Mouse (Mus musculus) spleen, postnatal 36 days (tissue): Measurements from ENCODE around the gene Jag1.

Experiments used
- DNase-seq, 2 experiments: peaks; one replicate each; pipeline ENCODE4 v3.0.0; 2022; ENCODE audit warnings: low spot score in 2 of 2, mixed read lengths in 1 of 2

Gene Jag1

GRCm38 (mm10) chr2:137101074-137101473, 15.4 kb downstream of the Jag1 start:
- no peak for DNase-seq

- no peak for DNase-seq
These were observed 17.2 kb downstream of the Jag1 start for GRCm38 (mm10) chr2:137099211-137099734.

GRCm38 (mm10) chr2:137098269-137099035, 18.0 kb downstream of the Jag1 start:
- DNase-seq: no peak

GRCm38 (mm10) chr2:137096981-137097460, 19.4 kb downstream of the Jag1 start:
- no peak for DNase-seq

GRCm38 (mm10) chr2:137094301-137094700, 22.1 kb downstream of the Jag1 start:
- DNase-seq: no peak

GRCm38 (mm10) chr2:137093298-137093630, 23.2 kb downstream of the Jag1 start:
- no peak for DNase-seq

GRCm38 (mm10) chr2:137092523-137093297, 23.7 kb downstream of the Jag1 start:
- DNase-seq: no peak

- no peak for DNase-seq
These were observed 24.5 kb downstream of the Jag1 start for GRCm38 (mm10) chr2:137091766-137092522.

- no peak for DNase-seq
These were observed 28.7 kb downstream of the Jag1 start for GRCm38 (mm10) chr2:137087705-137088104.

GRCm38 (mm10) chr2:137086621-137087395, 29.6 kb downstream of the Jag1 start:
- DNase-seq: no peak

- DNase-seq: no peak
These were observed 31.2 kb downstream of the Jag1 start for GRCm38 (mm10) chr2:137085257-137085656.

GRCm38 (mm10) chr2:137082896-137083620, 33.4 kb downstream of the Jag1 start:
- peak in 1 of 2 experiments; percentile 3 for DNase-seq

GRCm38 (mm10) chr2:137081001-137081400, 35.4 kb downstream of the Jag1 start:
- DNase-seq: no peak

GRCm38 (mm10) chr2:137080468-137080867, 36.0 kb downstream of the Jag1 start:
- no peak for DNase-seq

GRCm38 (mm10) chr2:137079721-137080320, 36.6 kb downstream of the Jag1 start:
- DNase-seq: no peak

- no peak for DNase-seq
These were observed 37.7 kb downstream of the Jag1 start for GRCm38 (mm10) chr2:137078771-137079170.

- DNase-seq: no peak
These were observed 42.2 kb downstream of the Jag1 start for GRCm38 (mm10) chr2:137074313-137074620.

- no peak for DNase-seq
These were observed 42.8 kb downstream of the Jag1 start for GRCm38 (mm10) chr2:137073473-137074312.

GRCm38 (mm10) chr2:137067479-137068110, 48.8 kb downstream of the Jag1 start:
- no peak for DNase-seq
